Comparison of ENCODE assay signal across 11 mouse cellular contexts in the genomic region with DNA sequence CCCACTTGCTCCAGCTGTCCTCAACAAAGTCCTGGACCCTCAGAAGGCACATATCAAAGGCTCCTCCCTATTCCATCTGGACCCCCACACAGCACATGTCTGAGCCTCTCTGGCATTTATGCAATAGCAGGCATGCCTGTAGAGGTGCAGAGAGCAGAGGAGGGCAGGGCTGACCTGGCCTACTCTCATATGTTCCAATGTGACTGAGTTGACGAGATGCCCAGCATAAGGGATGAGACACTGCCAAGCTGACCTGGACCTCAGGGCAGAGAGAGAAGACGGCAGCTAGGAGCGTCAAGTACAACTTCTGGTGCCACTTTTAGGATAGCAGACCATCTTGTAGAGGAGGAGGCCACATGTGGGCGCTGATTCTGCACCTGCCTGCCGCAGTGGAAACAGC.
"Had no signal": no experiment of that assay in that cellular context is flagged by ENCODE, and none has a peak within 500 bp of the region (broad histone marks: within the 10 kb centered on the region; RNA-seq: fewer than 3 reads in every experiment).

No protein-coding gene starts in this region.

- DNase-seq: kidney, postnatal 14 days; lung, postnatal 14 days; right cerebral cortex, postnatal 14 days; thymus, postnatal 4 days had no signal

- ATAC-seq: liver, embryonic 12.5 days; midbrain, embryonic 13.5 days had no signal

- H3K4me3 ChIP-seq: kidney, embryonic 15.5 days; limb, embryonic 15.5 days; liver, embryonic 12.5 days; lung, embryonic 15.5 days; midbrain, embryonic 13.5 days had no signal

- H3K27ac ChIP-seq: kidney, embryonic 15.5 days; limb, embryonic 15.5 days; liver, embryonic 12.5 days; lung, embryonic 15.5 days; macrophage; midbrain, embryonic 13.5 days; stomach, postnatal 0 days had no signal
